Mouse (Mus musculus) brain, embryonic 14.5 days (tissue): ENCODE results near the gene BC034090. TPM values are rescaled to one million over a fixed set of nuclear protein-coding genes. Genes with fewer than 3 reads are reported as not detected.
"Not testable (repeated sequence)": the region's sequence is repeated elsewhere in the genome, so short reads cannot be mapped to it uniquely, and the experiment has no call there.

Source experiments
- DNase-seq: peaks from one replicate; pipeline ENCODE4 v3.0.0-alpha.2; 2011; ENCODE audit warnings: low read depth
- CTCF ChIP-seq: fragments of 200-500 bp; IDR thresholded peaks from 2 replicates; pipeline ENCODE4 v1.5.1; 2012; ENCODE audit warnings: inconsistent platforms, mild to moderate bottlenecking, moderate library complexity, borderline replicate concordance; ENCODE audit not compliant: insufficient read depth, insufficient read length; ENCODE audit errors: extremely low read depth
- POLR2A ChIP-seq: fragments of 200-500 bp; IDR thresholded peaks from 2 replicates; pipeline ENCODE4 v1.6.1; 2012; ENCODE audit warnings: mild to moderate bottlenecking, inconsistent platforms, borderline replicate concordance; ENCODE audit not compliant: poor library complexity, insufficient read depth, insufficient read length, severe bottlenecking; ENCODE audit errors: extremely low read depth
- polyA plus RNA-seq: library from polyadenylated mRNA; depleted of rRNA; stranded (reverse); fragments of >200 nt; gene quantifications from 2 replicates; pipeline ENCODE4 v1.2.3, GENCODE M21; 2012

Gene BC034090
- polyA plus RNA-seq, 1 experiment = 13.3 TPM

DNA sequence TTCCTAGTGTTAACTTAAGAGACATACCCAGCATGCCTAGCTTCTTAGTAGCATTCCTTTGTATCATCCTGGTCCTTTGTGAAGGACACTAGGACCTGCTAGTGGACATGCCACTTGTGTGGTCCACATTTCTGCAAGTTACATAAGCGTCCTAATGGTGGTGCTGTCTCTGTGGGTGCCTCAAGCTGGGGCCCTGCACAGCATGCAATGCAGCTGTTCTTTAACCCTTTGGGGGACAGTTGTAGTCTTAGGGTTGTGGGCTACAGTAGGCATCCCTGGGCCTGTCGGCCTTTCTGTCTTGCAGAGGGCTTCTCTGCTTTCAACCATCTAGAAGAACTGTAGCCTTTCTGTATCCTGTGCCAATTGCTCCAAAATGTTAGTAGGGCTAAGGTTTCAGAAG, 43.3 kb downstream of the BC034090 start:
- TF ChIP-seq POLR2A (no peak), CTCF (no peak)
- no peak for DNase-seq

DNA sequence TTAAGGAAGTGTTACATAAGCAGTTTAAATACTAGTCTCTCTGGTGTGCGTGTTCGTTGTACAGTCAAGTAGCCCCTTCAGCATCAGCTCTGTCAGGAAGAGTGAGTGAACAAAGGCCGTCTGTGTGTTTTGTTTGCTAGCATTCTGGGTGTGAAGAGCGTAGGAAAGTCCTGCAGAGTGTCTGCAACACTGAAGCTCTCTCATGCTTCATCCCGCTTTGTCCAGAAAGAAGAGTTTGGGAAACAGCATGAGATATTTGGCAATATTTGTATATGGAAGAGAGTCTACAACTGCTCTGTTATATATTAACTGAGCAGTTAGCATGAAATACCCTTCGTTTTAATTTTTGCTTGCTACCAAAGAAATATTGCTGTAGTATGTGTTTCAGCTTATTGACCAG, 44.7 kb downstream of the BC034090 start:
- DNase-seq = no peak
- TF ChIP-seq POLR2A (no peak), CTCF (no peak)

DNA sequence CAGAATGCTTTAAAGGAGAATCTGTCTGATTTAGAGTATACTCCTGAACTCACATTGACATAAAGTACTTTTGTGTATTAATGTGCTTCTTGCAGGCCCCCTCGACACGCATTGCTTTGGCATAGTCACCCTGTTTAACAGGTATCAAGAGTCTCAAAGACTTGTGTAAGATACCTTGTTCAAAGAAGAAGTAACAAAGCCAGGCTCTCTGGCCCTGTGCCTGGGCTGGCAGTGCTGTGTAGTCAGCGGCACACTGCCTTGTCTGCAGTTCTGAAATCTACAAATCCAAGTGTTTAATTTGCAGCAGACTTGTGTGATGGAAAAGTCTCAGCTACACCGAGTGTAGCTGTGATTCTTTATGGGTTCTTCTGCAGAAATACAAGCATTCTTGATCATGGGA, 47.6 kb downstream of the BC034090 start:
- DNase-seq = peak; percentile 84
- TF ChIP-seq CTCF = no peak
- TF ChIP-seq POLR2A = no peak

DNA sequence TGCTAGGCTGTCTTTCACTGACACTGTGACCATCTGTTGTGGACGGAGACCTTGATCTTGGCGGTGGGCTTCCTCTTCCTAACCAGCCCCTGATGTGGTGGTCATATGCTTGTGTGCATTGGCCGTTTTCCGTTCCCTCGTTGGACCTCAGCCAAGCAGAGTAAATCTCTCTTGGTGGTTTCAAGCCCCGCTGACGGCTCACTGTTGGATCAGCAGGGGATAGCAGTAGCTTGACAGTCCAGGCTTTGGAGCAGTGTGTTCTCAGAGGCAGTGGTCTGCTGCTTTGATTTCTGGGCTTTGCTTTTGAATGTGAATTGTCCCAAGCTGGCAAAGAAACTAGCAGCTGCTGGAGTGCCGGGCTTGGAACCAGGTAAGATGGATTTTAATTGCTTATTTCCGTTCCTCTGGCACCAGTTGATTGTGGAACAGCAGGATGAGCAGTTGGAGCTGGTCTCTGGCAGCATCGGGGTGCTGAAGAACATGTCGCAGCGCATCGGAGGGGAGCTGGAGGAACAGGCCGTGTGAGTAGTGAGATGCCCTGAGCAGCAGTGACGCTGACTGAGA, 51.4 kb downstream of the BC034090 start:
- DNase-seq = peak; percentile 91
- TF ChIP-seq POLR2A = no peak
- TF ChIP-seq CTCF = no peak

DNA sequence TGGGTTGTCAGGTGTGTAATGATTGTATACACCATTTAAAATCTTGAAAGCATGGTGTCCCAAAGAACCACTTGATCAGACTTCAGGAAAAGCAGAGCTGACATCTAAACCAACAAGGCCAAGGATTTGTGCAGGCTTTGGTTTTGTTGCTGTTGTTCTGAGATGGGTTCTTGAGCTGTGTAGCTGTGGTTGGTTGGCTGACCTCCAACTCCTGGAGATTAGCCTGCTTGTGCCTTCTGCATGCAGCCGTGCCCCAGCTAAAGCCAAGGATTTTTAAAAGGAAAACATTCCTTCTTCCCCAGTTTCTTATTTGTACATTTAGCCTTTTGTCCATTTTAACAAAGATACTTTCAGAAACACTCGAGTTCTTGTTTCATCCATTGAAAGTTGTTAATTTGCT, 52.6 kb downstream of the BC034090 start:
- peak; percentile 78 for DNase-seq
- no peak for TF ChIP-seq POLR2A
- no peak for TF ChIP-seq CTCF

DNA sequence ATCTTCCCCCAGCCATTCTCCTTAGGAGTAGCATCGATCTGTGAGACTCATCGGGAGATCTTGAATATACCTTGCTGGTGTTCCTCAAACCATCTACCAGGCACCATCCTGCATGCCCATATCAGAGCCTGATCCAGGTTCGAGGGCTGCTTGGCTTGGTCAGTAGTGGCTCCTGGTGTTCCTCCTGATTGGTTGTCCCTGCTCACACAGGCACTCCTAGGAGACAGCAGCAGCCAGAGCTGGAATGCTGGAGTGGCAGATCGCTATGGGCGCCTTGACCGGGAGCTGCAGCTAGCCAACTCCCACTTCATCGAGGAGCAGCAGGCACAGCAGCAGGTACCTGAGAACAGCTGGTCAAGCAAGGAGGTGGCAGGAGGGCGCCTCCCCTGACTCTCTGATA, 53.0 kb downstream of the BC034090 start:
- TF ChIP-seq POLR2A (no peak), CTCF (no peak)
- DNase-seq = no peak

DNA sequence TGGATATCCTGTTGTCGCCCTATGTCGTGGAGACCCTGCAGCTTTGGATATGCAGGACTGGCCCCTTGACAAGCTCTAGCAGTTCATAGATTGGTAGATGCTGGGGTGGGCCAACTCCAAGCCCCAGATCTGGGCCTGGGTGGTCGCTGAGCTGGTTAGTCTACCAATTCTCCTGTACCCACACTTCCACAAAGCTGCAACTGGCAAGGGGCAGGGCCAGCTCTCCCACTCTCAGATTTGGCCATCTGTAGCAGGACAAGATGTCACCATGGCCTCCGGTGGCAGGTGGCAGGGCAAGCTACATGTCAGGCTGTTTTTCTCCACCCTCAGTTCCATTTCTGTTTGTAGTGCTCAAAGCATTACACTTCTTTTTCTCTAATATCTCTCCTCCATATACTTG, 55.6 kb downstream of the BC034090 start:
- DNase-seq = no peak
- TF ChIP-seq CTCF (no peak), POLR2A (no peak)

DNA sequence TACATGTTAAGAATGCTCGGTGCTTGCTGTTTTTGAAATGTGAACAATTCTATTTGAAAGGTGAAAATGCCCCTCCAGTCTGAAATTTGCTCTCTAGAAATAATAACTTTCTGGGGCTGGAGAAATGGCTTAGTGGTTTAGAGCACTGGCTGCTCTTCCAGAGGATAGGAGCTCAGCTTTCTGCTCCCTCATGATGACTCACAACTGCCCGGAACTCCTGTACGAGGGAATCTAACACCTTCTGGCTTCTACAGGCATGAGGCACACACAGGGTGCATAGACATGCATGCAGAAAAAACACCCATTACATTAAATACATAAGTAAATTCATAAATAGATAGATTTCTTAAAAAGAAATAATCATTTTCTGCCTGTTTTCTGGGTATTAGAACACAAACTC, 60.1 kb downstream of the BC034090 start:
- TF ChIP-seq CTCF (no peak), POLR2A (no peak)
- DNase-seq = no peak

DNA sequence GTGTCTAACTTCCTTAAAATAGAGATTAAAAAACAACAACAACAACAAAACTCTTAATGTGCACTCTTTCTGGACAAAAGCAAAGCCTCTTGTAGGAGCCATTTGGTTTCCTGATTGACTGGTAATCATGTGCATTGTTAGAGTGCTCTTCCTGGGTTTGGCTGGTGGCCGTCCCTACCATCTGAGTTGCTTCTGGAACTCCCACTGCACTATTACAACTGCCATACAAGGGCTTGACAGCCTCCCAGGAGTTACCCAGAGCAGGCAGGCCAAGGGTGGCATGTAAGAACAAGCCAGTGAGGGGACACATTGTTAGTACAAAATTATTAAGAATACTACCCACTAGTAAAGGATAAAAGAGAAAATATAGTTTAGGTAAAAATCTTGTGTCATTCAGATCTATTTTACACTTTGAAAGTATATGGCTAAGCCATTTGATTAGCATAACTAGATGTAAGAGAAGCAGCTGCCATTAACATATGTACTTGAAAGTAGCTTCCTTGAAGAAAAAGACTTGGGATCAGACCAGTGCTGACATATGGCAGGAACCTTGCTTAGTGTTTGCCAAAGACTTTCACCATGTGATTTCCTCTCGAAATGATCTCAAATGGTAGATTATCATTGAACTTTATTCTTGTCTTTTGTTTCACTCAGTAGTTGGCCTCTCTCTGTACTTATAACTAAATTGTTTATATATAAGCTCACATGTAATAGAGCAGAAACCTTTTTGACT, 65.9 kb downstream of the BC034090 start:
- peak; percentile 73 for DNase-seq
- no peak for TF ChIP-seq POLR2A

DNA sequence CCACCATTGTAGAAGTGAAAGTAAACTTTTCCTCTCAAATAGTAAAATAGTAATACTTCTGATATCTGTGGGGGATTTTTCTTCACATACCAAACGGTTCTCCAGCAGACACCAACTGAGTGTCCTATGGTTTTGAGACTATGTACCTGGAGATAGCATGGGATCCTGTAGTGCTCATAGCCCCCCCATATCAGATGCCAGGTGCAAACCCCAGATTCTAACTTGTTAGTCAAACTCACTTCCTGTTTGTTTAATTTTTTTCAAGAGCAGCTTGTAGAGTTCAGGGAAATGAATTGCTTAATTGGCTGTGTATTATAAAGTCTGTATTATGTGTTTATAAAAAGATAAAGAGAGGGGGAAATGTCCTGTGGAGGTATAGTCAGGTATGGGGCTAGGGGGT, 69.8 kb downstream of the BC034090 start:
- DNase-seq = no peak
- TF ChIP-seq POLR2A = no peak
- no peak for TF ChIP-seq CTCF

DNA sequence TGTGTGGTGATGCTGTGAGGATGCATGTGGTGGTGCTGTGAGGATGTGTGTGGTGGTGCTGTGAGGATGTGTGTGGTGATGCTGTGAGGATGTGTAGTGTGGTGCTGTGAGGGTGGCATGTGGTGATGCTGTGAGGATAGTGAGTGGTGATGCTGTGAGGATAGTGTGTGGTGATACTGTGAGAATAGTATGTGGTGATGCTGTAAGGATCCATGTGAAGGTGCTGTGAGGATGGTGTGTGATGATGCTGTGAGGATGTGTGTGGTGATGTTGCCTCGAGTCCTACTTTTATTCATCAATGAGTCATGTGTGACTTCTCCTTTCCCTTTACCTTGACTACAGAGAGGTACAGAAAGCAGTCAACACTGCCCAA, 70.6 kb downstream of the BC034090 start:
- DNase-seq = not testable (repeated sequence)

DNA sequence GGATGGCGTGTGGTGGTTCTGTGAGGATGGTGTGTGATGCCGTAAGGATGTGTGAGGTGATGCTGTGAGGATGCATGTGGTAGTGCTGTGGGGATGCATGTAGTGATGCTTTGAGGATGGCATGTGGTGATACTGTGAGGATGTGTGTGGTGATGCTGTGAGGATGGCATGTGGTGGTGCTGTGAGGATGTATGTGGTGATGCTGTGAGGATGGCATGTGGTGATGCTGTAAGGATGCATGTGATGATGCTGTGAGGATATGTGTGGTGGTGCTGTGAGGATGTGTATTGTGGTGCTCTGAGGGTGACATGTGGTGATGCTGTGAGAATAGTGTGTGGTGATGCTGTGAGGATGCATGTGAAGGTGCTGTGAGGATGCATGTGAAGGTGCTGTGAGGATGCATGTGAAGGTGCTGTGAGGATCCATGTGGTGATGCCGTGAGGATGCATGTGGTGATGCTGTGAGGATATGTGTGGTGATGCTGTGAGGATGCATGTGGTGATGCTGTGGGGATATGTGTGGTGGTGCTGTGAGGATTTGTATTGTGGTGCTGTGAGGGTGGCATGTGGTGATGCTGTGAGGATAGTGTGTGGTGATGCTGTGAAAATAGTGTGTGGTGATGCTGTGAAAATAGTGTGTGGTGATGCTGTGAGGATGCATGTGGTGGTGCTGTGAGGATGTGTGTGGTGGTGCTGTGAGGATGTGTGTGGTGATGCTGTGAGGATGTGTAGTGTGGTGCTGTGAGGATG, 71.2 kb downstream of the BC034090 start:
- no peak for DNase-seq
- TF ChIP-seq CTCF (no peak), POLR2A (no peak)
